Mouse (Mus musculus): Measurements from ENCODE around the gene Atrnl1. TPM values are rescaled to one million over a fixed set of nuclear protein-coding genes. Genes with fewer than 3 reads are reported as not detected.

Gene Atrnl1
- 13.3 to 14.8 TPM (median 14.4 TPM) in 4 replicates for total RNA-seq (2023)

GRCm38 (mm10) chr19:57610476-57611261 lies at the start of gene Atrnl1:
Gene Atrnl1, plus strand, starts transcription at chr19:57611034.

Other genes starting within 250 kb of the Atrnl1 start
- gene Trub1, start 158.1 kb upstream of the Atrnl1 start, total RNA-seq (2023) = 9.1 to 11.6 TPM (median 9.7 TPM) in 4 replicates